Comparison of ENCODE assay signal across 14 mouse cellular contexts in genomic region chr4:98098663-98099062, GRCm38 (mm10).
DNase-seq lines count a peak whose midpoint lies in the region; ATAC-seq and TF ChIP-seq lines count a peak whose summit lies in the region.
"Had no signal": no experiment of that assay in that cellular context is flagged by ENCODE, and none has a peak within 500 bp of the region (broad histone marks: within the 10 kb centered on the region; RNA-seq: fewer than 3 reads in every experiment).

No protein-coding gene starts in this region.

- no peak for DNase-seq in forebrain, embryonic 10.5 days (ENCODE audit: extremely low spot score, low spot score)
- DNase-seq in forebrain, postnatal 0 days = no peak
- no peak for DNase-seq in hindbrain, embryonic 10.5 days (ENCODE audit: low spot score)
- no peak for DNase-seq in hindbrain, embryonic 11.5 days (ENCODE audit: low spot score)
- peak; percentile 35 for DNase-seq in c-Kit-positive CD71-positive TER-119-negative erythroid progenitor cells, embryonic 14.5 days (ENCODE audit: low read depth)
- no peak for DNase-seq in liver, embryonic 11.5 days (ENCODE audit: low spot score)
- no peak for DNase-seq in spleen, postnatal 10 days (ENCODE audit: low spot score in 2 of 2)
- no peak for DNase-seq in urinary bladder, postnatal 4 days (ENCODE audit: low spot score in 2 of 2)
- DNase-seq: adrenal gland, postnatal 25 days; cerebellum, adult 18-20 months; gastrocnemius, postnatal 36 days; retina, postnatal 1 day had no signal

- H3K4me1 ChIP-seq in forebrain, embryonic 10.5 days = peaks cover 55% of the 10 kb centered on the region
- H3K4me1 ChIP-seq in forebrain, postnatal 0 days (ENCODE audit: insufficient read depth) = no peaks in the 10 kb centered on the region
- H3K4me1 ChIP-seq in hindbrain, embryonic 10.5 days (replicated peaks) = peaks cover 57% of the 10 kb centered on the region
- peaks cover 2% of the 10 kb centered on the region; the same call in 1 of the 2 replicates for H3K4me1 ChIP-seq in hindbrain, embryonic 11.5 days (replicated peaks; ENCODE audit: control insufficient read depth, insufficient read depth, low read length)
- peaks cover 16% of the 10 kb centered on the region for H3K4me1 ChIP-seq in liver, embryonic 11.5 days (replicated peaks; ENCODE audit: control insufficient read depth, insufficient read depth, low read length)

- WGBS in forebrain, embryonic 10.5 days = 74% methylated on average over 1 of the region's 1 CpGs
- WGBS in forebrain, postnatal 0 days = 52% methylated on average over 1 of the region's 1 CpGs
- WGBS in hindbrain, embryonic 10.5 days = 78% methylated on average over 1 of the region's 1 CpGs
- 64% methylated on average over 1 of the region's 1 CpGs for WGBS in hindbrain, embryonic 11.5 days
- WGBS in liver, embryonic 11.5 days = 20% methylated on average over 1 of the region's 1 CpGs

- H3K4me2 ChIP-seq in forebrain, postnatal 0 days (ENCODE audit: low read depth) = no peak overlapping the region
- no peak overlapping the region for H3K4me2 ChIP-seq in hindbrain, embryonic 11.5 days (replicated peaks; ENCODE audit: low read depth, low read length)
- H3K4me2 ChIP-seq in liver, embryonic 11.5 days = no peak overlapping the region

- no peak for TF ChIP-seq CTCF in forebrain, postnatal 0 days (IDR thresholded peaks at IDR 0.05; ENCODE audit: low read depth)

- H3K27ac ChIP-seq in forebrain, embryonic 10.5 days = peak overlapping the region; percentile 9; the same call in 1 of the 2 replicates
- no peak overlapping the region for H3K27ac ChIP-seq in forebrain, postnatal 0 days (ENCODE audit: low read depth, low read length)
- peak overlapping the region; percentile 62; the same call in 1 of the 2 replicates for H3K27ac ChIP-seq in hindbrain, embryonic 10.5 days
- H3K27ac ChIP-seq in hindbrain, embryonic 11.5 days (ENCODE audit: low read depth, low read length) = no peak overlapping the region
- no peak overlapping the region for H3K27ac ChIP-seq in liver, embryonic 11.5 days (ENCODE audit: low read depth, low read length)

- H3K9me3 ChIP-seq in forebrain, embryonic 10.5 days = no peaks in the 10 kb centered on the region
- H3K9me3 ChIP-seq in forebrain, postnatal 0 days (ENCODE audit: low read length) = no peaks in the 10 kb centered on the region
- no peaks in the 10 kb centered on the region for H3K9me3 ChIP-seq in hindbrain, embryonic 10.5 days
- no peaks in the 10 kb centered on the region for H3K9me3 ChIP-seq in hindbrain, embryonic 11.5 days (ENCODE audit: control insufficient read depth, low read length)
- H3K9me3 ChIP-seq in liver, embryonic 11.5 days (ENCODE audit: control insufficient read depth, low read length) = no peaks in the 10 kb centered on the region

- ATAC-seq in forebrain, postnatal 0 days = no peak
- ATAC-seq in hindbrain, embryonic 11.5 days (ENCODE audit: low FRiP score) = no peak
- ATAC-seq in liver, embryonic 11.5 days (replicated peaks; ENCODE audit: low FRiP score) = peak; percentile 95
- ATAC-seq: intestine, embryonic 16.5 days; lung, postnatal 0 days had no signal

- no peaks in the 10 kb centered on the region; the same call in 1 of the 2 replicates for H3K36me3 ChIP-seq in forebrain, embryonic 10.5 days (replicated peaks)
- no peaks in the 10 kb centered on the region for H3K36me3 ChIP-seq in forebrain, postnatal 0 days (ENCODE audit: insufficient read depth)
- no peaks in the 10 kb centered on the region for H3K36me3 ChIP-seq in hindbrain, embryonic 10.5 days
- no peaks in the 10 kb centered on the region for H3K36me3 ChIP-seq in hindbrain, embryonic 11.5 days (ENCODE audit: control insufficient read depth, insufficient read depth, low read length)
- H3K36me3 ChIP-seq in liver, embryonic 11.5 days (ENCODE audit: control insufficient read depth, insufficient read depth, low read length) = no peaks in the 10 kb centered on the region

- no peak overlapping the region for H3K9ac ChIP-seq in forebrain, postnatal 0 days
- no peak overlapping the region for H3K9ac ChIP-seq in hindbrain, embryonic 11.5 days (ENCODE audit: low read depth, low read length)
- no peak overlapping the region for H3K9ac ChIP-seq in liver, embryonic 11.5 days (ENCODE audit: low read depth, low read length)

- peaks cover 70% of the 10 kb centered on the region for H3K27me3 ChIP-seq in forebrain, embryonic 10.5 days (ENCODE audit: poor library complexity, severe bottlenecking)
- no peaks in the 10 kb centered on the region for H3K27me3 ChIP-seq in forebrain, postnatal 0 days (ENCODE audit: insufficient read depth, low read length)
- peaks cover 3% of the 10 kb centered on the region; the same call in 1 of the 2 replicates for H3K27me3 ChIP-seq in hindbrain, embryonic 10.5 days (ENCODE audit: insufficient read depth, poor library complexity, severe bottlenecking)
- no peaks in the 10 kb centered on the region for H3K27me3 ChIP-seq in hindbrain, embryonic 11.5 days (ENCODE audit: control insufficient read depth, insufficient read depth, low read length)
- H3K27me3 ChIP-seq in liver, embryonic 11.5 days (replicated peaks; ENCODE audit: control insufficient read depth, insufficient read depth, low read length) = no peaks in the 10 kb centered on the region

- no peak overlapping the region for H3K4me3 ChIP-seq in forebrain, embryonic 10.5 days
- no peak overlapping the region for H3K4me3 ChIP-seq in forebrain, postnatal 0 days (ENCODE audit: low read depth, low read length)
- no peak overlapping the region for H3K4me3 ChIP-seq in hindbrain, embryonic 10.5 days
- H3K4me3 ChIP-seq in hindbrain, embryonic 11.5 days (ENCODE audit: low read depth, low read length) = no peak overlapping the region
- no peak overlapping the region for H3K4me3 ChIP-seq in liver, embryonic 11.5 days (ENCODE audit: low read depth, low read length)

Comparison
In these comparisons a context has a peak if more than half of its experiments do, and no peak if none do; other contexts are left out.
1. H3K27ac ChIP-seq: peak in forebrain, embryonic 10.5 days (single experiment) and hindbrain, embryonic 10.5 days (single experiment); none in forebrain, postnatal 0 days (single experiment), hindbrain, embryonic 11.5 days (single experiment) and liver, embryonic 11.5 days (single experiment).